Mouse (Mus musculus) cerebellum, adult 18-20 months (tissue): ENCODE measurements around the gene Gm36028.

Experiments
- DNase-seq, 2 experiments: peaks; one replicate each; pipeline ENCODE4 v3.0.0; 2021

Gene Gm36028

DNA sequence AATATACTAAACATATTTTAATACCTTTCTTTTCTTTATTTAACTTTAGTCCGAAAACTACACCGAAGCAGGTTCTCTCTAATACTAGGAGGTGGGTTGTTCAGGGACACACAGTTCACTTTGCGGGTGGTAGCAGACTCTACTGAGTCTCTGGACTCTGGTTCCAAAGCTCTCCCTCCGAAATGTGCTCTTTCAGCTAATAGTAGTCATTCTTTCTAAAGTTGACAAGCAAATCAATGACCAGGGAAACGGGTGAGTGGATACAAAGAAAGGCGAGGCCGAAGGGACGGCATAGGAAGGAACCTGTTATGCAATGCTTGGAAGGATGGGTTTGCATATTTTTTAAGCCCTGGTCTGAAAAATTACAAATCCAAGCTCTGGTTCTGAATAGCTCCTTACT lies 3.5 kb downstream of the Gm36028 start:
- no peak for DNase-seq

DNA sequence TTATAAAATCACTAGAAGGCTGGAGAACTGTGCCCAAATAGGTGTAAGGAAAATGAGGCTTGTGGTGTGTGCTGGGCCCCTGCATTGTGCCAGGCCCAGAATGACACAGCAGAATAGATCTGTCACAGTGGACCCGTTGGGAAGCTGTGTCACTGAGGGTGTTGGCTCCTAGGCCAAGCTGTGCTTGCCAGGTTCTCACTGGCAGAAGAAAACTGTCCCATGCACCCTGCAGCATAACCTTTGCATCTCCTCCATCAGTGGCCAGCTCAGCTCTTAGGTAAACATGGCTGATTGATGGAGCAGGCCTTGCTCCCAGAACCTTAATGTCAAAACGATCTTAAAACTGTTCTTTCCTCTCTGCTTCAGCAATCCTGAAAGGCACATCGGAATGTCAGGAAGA lies 4.6 kb downstream of the Gm36028 start:
- DNase-seq, result no peak

DNA sequence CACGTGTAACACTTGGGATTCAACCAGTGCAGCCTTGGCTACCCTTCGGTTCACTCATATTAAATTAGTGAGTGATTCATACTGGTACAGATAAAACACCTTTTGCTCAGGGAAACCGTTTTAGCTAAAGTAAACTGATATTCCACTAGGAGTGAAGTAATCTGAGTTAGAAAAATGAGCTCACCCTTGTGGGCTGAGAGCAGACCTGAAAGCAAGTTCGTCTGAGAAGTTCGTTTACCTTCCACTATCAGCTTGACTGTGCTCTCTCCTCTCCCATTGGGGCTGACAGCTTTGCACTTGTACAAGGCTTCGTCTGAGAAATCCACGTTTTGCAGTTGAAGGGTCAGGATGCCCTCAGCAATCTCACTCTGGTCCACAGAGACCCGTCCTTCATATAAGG lies 5.4 kb downstream of the Gm36028 start:
- DNase-seq, result no peak

DNA sequence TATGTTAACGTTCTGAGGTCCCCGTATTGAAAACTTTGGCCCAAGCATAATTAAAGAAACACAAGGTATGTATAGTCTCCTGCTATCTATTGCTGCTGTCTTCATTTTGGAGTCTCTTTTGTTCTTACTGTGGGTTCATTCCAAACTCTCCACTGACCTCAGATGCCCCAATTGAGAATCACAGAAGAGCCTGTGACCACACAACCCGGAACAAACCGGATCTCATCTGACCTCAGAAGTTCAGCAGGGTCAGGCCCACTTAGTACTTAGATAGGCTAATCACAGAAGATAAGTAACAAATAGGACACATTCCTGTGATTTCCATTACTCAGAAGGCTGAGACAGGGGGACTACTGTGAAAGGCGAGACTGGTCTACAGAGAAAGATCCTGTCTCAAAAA lies 6.4 kb downstream of the Gm36028 start:
- DNase-seq, result no peak

DNA sequence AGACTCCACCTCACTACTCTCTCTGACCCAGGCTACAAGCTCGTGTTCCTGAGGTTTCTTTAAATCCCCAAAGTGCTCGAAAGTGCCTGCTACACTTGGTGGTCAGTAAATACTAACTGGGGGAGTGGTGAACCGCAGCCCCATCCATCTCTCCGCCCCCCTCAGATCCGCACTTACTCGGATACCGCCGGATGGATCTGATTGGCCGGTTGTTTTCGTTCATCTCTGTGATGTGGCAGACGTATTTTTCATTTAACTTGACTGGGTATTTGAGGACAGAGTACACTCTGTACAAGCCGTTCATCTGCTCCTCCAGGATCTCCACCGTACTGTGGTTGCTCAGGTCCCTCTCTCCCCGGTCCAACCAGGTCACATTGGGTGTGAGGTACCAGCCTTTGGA lies 6.9 kb downstream of the Gm36028 start:
- DNase-seq, result no peak

DNA sequence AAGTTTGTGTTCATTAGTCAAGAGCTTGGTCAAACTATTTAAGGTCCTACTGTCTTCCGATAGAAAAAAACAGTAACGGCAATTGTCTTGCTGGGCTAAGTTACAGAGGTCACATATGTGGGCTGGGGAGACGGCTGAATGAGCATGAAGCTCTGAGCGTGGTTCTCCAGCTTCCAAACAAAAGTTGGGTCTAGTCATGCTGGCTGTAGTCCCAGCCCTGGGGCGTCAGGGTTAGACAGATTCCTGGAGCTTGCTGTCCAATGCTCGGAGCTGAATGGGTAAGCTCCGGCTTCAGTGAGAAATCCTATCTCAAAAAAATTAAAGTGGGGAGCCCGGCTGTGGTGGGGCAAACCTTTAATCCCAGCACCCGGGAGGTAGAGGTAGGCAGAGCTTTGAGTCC lies 7.7 kb downstream of the Gm36028 start:
- DNase-seq, result no peak

DNA sequence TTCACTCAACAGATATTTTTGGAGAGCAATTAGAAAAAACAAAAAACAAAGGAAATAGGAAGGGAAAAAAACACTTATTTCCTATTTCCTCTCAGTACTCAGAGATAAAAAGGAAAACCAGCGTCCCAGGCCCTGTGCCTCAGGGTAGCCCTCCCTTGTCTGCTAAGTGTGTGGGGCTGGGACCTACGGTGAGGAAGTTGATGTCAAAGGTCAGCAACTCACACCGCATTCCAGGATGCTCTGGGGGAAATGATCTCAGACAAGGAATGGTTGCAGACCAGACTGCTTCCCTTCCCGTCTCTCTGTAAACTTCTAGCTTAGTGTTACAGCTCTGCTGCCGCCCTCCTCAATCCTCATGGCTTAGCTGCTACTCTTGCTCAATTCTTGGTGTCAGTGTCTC lies 9.6 kb downstream of the Gm36028 start:
- no peak for DNase-seq

DNA sequence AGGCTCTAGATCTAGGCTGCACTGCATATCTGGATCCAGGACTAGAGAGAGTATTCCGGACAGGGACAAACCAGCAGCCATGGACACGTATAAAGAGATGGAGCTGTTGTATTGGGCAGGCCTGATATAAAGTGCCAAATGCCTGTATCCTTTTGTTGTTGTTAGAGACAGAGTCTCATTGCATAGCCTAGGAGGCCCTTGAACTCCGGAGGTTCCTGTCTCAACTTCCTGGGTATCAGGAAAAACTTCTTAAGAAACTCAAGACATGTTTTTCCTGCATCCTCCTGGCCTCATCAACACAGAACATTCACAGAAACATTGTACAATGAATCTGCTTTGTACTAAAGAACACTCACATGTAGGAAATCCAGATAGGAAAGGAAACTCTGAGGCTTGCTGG lies 13.9 kb downstream of the Gm36028 start:
- DNase-seq, result no peak

DNA sequence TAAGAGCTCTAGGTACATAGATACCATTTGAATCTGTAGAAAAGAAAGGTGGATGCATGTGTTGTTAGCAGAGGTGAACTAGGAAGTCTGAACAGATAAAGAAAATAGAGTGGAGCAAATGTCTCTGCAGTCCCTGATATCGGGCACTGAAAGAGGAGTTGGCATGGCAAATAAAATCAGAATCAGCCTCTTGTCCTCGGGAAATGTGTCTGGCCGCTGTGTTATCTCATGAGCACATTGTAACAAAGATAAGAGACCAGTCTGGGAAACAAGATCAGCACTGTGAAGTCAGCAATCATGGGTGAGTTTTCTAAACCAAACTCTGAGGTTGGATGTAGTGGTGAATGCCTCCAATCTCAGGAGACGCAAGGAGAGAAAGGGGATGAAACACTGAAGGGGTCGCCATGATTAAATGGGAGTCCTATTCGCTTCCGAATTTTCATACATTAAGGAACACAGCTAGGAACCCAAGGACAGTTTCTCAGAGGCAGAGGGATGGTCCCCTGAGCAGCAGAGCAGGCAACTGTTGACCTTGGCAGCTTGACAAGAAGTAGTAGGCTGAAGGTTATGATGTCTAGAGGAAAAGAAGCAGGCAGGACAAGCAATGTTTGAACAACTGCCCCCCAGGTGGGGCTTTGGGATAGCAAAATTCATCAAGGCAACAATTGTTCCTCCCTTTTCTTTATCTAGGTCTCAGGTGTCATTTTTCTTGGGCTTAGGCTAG lies 15.6 kb downstream of the Gm36028 start:
- DNase-seq, result no peak

DNA sequence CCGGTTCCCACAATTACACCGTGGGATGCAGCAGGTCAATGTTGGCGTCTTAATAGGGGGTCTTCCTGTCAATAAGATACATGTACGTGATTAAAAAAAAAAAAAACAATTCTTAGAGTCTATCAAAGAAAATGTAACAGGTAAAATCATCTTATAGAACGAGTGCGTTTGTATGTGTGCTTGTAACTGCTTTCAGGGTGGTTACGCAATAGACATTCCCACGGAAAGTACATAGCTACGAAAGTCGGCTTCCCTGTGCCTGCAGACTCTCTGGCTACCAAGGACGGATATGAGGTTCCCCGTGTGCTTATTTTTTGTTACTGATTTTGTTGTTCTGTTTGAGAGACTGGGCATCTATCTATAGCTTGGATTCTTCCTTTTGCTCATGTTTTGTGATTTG lies 17.2 kb downstream of the Gm36028 start:
- no peak for DNase-seq

DNA sequence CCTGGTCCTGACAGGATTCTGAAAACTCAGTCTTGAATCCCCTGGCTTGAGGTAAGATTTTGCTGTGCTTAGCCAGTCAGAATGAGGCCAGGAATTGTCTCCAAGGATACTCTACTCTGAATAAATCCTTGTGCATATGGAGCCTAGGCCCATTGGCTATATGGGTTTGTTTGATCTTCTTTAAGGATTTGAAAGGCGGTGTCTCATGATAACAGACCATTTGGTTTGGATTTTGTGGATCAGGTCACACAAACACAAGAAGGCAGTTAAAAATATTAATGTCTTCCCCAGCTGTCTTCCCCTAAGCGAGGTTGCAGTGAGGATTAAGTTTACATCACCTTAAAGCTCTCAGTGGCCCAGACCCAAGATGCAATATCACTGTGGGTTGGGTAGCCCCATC lies 18.5 kb downstream of the Gm36028 start:
- no peak for DNase-seq

DNA sequence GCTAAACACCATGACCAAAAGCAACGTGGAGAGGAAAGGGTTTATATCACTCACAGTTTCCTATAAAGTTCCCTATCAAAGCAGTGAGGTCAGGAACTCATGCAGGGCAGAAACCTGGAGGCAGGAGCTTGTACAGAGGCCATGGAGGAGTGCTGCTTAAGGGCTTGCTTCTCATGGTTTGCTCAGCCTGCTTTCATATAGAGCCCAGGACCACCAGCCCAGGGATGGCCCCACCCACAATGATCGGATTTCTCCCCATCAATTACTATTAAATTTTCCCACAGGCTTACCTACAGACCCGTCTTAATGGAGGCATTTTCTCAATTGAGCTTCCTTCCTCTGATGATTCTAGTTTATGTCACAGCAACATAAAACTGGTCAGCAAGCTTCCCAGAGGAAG lies 23.4 kb downstream of the Gm36028 start:
- no peak for DNase-seq

DNA sequence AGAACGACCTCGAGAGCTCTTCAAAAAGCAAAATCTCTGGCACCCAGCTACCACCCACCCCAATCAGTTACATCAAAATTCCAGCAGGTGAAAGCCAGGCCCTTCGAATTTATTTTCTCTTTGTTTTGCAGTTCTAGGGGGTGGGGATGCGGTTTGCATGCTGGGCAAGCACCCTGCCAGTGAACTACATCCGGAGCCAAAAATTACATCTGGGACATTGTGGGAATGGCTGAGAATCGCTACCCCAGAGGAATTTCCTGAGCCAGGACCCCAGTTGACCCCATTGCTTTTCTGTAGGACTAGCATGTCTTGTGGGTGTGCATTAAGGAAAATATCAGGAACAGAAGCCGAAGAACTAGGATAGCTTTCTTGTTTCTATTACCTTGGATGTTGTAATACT lies 29.9 kb downstream of the Gm36028 start:
- no peak for DNase-seq

DNA sequence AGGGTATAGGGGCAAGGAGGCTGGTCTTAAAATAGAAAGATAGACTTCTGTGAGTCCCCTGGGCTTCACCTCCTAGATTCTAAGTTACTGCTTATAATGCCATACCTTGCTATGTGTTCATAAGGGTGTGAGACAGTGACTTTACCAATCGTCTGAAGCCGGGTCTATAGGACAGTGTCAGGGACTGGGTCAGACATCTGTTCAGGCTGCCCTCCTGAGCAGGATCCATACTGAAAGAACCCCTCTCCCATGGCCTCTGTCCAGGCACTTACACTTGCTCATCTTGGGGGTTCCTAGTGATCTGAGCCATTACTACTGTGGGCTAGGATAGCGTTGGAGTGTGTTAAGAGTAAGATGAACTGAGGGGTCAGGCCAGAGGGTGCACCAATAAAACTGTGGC lies 34.7 kb downstream of the Gm36028 start:
- DNase-seq, result no peak

DNA sequence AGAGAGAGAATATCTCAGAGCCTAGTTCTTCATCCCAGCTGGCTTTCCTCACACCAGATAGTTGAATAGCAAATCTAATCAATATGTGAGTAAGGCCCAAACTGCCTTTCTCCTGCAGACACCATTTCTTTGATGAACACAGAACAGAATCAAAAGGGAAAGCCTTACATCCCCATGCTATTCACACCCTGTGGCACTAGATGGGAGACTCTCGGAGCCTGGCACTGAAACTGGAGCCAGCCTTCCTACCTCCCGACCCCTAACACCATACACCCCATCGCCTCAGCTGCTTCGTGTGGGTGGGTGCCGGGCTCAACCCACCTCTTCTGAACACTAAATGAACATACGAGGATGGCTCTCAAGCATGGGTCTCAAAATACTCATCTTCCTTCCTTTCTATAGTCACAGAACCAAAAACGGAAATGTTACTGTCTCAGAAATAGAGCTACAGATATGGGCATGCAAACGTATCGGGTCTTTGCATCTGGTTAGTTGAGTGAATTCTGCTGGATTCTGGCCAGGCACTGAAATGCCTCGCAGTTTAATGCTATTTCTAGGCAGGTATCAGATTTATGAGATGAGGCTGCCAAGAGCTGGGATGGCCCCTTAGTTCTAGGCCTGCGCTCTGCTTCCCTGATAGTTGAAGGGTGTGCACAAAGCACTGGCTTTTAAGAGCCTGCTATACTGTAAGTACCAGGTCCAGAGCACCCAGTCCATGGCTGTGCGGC lies 36.0 kb downstream of the Gm36028 start:
- no peak for DNase-seq

DNA sequence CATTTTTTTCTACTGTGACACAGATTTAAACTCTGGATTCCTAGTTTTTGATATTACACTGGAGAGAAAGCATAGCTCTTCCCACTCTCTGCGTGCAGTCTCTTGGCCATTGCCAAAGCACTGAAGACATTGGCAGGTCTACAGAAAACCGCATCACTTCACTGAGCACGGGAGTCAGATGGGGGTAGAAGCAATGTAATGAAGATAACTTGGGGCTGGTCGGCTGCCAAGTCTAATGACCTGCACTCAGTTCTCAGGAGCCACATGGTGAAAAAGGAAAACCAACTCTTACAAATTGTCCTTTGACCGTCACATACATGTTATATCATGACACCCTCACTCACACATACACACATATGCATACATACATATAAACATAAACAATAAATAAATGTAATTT lies 37.0 kb downstream of the Gm36028 start:
- peak; percentile 70 to 72 for DNase-seq

DNA sequence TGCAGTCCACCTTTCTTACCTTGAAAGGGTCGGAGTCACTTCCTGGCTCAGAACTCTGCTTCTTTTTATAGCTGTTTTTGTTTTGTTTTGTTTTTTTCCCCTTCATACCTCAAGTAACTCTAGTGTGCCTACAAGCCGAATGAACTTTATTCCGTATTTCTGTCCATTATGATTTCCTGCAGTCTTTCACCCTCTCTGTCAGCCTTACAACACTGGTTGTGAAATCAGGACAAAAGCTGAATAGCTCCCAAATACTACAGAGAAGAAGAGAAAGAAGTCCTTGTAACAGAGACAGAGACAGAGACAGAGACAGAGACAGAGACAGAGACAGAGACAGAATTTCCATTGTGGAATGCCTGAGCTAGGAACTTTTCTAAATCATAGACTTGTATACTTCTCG lies 43.0 kb downstream of the Gm36028 start:
- DNase-seq, result no peak

DNA sequence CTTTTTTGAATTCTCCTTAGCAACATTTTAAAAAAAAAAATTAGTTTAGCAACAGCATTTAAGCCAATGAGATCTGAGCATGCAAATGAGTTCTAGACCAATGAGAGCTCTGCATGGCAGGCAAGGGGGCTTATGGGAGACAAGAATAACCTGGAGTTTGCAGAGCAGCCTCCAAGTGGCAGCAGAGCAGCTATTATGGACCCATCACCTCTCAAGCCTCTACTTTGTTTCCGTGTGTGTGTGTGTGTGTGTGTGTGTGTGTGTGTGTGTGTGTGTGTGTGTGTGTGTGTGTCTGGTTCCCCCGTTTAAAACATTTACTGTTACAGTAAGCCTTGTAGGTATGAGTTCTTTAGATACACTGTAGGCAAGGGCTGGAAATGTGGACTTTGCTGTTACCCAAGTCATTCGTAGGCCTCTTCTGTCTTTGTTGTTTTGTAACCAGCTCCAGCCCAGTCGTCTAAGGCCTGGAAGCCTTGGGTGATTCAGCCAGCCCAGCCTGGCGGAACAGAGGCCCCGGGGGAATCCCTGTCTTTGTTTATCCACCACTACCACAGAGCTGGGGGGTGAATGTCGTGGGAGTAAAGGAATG lies 46.5 kb downstream of the Gm36028 start:
- peak in 1 of 2 experiments; percentile 39 for DNase-seq

DNA sequence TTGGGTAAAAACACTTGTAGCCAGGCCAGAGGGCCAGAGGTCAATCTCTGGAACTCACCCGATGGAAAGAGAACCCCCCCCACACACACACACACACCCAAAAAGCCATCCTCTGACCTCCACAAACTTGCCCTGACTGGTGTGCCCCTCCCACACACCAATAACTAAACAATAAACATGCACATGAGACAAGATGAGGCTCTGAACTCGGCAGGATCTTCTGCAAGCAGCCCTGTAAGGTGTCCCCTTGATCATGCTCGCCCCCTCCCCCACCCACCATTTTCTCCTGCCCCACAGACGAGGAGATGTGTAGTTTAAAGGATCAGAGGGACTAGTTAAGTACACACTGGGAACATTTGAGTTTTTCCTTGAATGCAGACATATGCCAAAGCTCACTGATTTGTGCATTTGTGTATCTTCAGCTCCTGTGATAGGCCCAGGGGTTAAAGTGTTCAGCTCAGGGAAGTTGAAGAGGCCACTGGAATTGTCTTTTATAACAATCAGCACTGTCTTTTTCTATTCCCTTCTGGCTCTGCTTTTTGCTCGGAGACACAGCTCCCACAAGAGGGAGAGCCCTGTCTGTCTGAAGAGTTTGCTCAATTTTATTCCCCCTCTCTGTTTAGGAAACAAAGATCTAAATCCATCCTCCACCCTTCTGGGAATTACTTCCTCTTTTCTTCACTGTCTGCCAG lies 47.1 kb downstream of the Gm36028 start:
- DNase-seq, result no peak

DNA sequence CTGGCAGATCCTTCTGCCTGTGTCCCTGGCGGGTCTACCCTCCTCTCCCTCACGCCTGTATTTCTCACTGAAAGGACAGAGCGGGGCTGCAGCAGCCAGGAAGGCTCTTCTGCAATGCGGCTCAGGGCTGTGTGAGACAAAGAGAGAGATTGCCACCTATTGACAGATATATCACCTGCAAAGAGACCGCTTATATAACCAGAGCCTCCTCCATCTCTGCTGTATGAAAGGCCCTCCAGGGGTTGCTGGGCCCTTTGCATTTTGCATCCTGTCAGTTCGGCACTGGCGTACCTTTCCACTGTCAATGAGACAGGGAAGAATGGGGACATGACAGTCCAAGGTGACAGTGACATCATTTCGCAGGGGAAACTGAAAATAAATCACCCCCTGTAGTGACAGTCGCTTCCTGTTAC lies 48.5 kb downstream of the Gm36028 start:
- DNase-seq, result peak; percentile 78

DNA sequence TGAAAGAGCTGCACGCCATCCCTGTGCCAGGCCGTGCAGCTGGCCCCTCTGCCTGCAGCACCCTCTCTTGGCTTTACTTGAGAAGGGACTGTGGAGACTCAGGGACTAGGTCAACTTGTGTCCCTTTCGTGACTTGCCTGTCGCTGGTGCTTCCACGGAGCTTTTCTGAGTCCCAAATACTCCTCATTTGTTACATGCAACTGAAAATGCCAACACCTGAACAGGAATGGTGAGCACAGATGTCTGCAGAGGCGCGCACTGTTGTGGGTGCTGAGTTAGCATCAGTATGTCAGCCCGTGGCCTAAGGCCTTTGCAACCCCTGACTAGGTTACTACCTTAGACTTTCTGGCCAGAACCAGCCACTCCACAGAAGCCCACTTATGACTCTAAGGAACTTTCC lies 49.1 kb downstream of the Gm36028 start:
- peak in 1 of 2 experiments; percentile 55 for DNase-seq

DNA sequence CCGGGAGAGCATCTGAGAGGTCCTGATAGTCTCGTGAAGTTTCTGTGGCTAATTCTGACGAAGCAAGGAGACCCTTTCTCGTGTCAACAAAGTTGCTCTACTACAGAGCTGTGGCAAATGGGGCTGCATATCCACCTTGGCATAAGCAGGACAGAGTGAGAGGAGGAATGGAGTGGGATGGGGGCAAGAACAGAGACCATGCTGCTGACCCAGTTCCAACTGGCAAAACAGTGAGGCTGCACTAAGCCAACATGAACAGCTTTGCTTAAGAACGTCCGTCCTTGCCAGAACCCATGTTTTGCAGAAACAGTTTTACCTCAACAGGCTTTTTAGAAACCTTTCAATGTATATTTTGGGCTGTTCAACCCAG lies 51.3 kb downstream of the Gm36028 start:
- no peak for DNase-seq

DNA sequence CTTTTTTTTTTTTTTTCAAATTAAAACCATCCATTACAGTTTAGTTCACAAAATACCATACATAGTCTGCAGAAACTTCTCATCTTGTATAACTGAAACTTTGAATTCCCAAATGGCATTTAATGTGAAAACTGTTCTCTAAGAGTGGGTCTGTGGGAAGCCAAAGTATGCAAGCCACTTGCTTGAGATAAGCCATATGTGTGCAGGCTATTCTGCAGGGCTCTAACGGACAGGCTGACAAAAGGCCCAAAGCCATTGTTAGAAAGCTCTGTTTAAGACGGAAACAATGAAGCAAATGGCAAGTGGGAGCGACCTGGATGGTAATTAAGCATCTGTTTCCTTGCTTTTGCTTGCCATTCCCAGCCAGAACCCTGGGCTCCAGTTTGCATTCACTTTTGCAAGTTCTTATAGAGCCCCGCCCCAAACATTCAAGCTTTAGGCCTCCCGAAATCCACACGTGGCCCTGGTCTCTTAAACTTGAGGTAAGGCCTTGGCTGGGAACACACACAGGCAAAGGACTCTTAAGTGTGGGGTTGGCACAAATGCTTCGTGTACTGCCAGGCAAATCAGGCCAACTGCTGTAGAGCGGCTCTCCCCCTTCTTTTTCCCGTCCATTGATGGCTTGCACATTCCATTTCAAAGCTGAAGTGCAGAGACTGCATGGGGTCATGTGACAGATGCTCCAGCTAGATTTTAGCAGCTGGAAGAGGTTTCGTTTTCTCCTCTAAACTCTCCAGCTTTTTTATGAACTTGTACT lies 51.9 kb downstream of the Gm36028 start:
- DNase-seq, result no peak
